Mouse (Mus musculus): ENCODE measurements at regions not wholly inside any gene's neighbourhood (a gene's known extent, or its start where the extent isn't known, plus 50 kb on each side); places are given as distances from the start of the nearest gene placed in this dataset.
A peak's percentile ranks its signal among the peaks of the same experiment; 100 is the strongest.

GRCm38 (mm10) chr10:92625781-92626180 is 96.4 kb downstream of the Nedd1 start:
- Histone ChIP-seq H3K27ac (replicated peaks) (no peak overlapping the region), H3K36me3 (no peaks in the 10 kb centered on the region), H3K4me3 (no peak overlapping the region), H3K4me1 (peaks cover 4% of the 10 kb centered on the region; the same call in 1 of the 2 replicates), H3K9me3 (replicated peaks) (no peaks in the 10 kb centered on the region), H3K27me3 (ENCODE audit: low read depth, poor library complexity, severe bottlenecking) (no peaks in the 10 kb centered on the region)
- WGBS: 85% methylated on average over 7 of the region's 7 CpGs
- DNase-seq (ENCODE audit: low spot score): no peak

- 88% methylated on average over 4 of the region's 5 CpGs for WGBS
- no peak overlapping the region for H3K4me3 ChIP-seq
- H3K36me3 ChIP-seq: no peaks in the 10 kb centered on the region
- no peak overlapping the region for H3K27ac ChIP-seq (replicated peaks)
- no peaks in the 10 kb centered on the region for H3K9me3 ChIP-seq (replicated peaks)
- no peaks in the 10 kb centered on the region for H3K27me3 ChIP-seq (ENCODE audit: low read depth, poor library complexity, severe bottlenecking)
- no peak for DNase-seq (ENCODE audit: low spot score)
- peaks cover 6% of the 10 kb centered on the region for H3K4me1 ChIP-seq
These were observed 106.4 kb downstream of the Nedd1 start for GRCm38 (mm10) chr10:92615684-92616379.

GRCm38 (mm10) chr10:92614341-92614740 is 107.9 kb downstream of the Nedd1 start:
- no peak overlapping the region for H3K27ac ChIP-seq (replicated peaks)
- H3K4me3 ChIP-seq: no peak overlapping the region
- no peak for DNase-seq (ENCODE audit: low spot score)
- WGBS: 68% methylated on average over 6 of the region's 6 CpGs
- peaks cover 6% of the 10 kb centered on the region for H3K4me1 ChIP-seq
- no peaks in the 10 kb centered on the region for H3K36me3 ChIP-seq
- H3K9me3 ChIP-seq (replicated peaks): no peaks in the 10 kb centered on the region
- no peaks in the 10 kb centered on the region for H3K27me3 ChIP-seq (ENCODE audit: low read depth, poor library complexity, severe bottlenecking)

- no peak for DNase-seq (ENCODE audit: low spot score)
- Histone ChIP-seq H3K27me3 (ENCODE audit: low read depth, poor library complexity, severe bottlenecking) (0 out of 2 replicates have a peak, but pooled peaks cover 6% of the 10 kb centered on the region), H3K4me3 (no peak overlapping the region), H3K27ac (replicated peaks) (no peak overlapping the region), H3K9me3 (replicated peaks) (no peaks in the 10 kb centered on the region), H3K4me1 (peaks cover 20% of the 10 kb centered on the region), H3K36me3 (no peaks in the 10 kb centered on the region)
- WGBS: 82% methylated on average over 3 of the region's 3 CpGs
These were observed 111.2 kb downstream of the Nedd1 start for GRCm38 (mm10) chr10:92611060-92611459.

GRCm38 (mm10) chr10:92606761-92607160 is 115.5 kb downstream of the Nedd1 start:
- Histone ChIP-seq H3K9me3 (replicated peaks) (no peaks in the 10 kb centered on the region), H3K36me3 (no peaks in the 10 kb centered on the region), H3K27ac (replicated peaks) (peak overlapping the region; percentile 14; the same call in 1 of the 2 replicates), H3K4me1 (peaks cover 20% of the 10 kb centered on the region), H3K27me3 (ENCODE audit: low read depth, poor library complexity, severe bottlenecking) (0 out of 2 replicates have a peak, but pooled peaks cover 8% of the 10 kb centered on the region), H3K4me3 (no peak overlapping the region)
- WGBS: 29% methylated on average over 4 of the region's 4 CpGs
- DNase-seq (ENCODE audit: low spot score): no peak

- 19% methylated on average over 3 of the region's 3 CpGs for WGBS
- Histone ChIP-seq H3K27me3 (ENCODE audit: low read depth, poor library complexity, severe bottlenecking) (0 out of 2 replicates have a peak, but pooled peaks cover 8% of the 10 kb centered on the region), H3K4me3 (no peak overlapping the region), H3K36me3 (no peaks in the 10 kb centered on the region), H3K27ac (replicated peaks) (0 out of 2 replicates have a peak overlapping the region, but pooled peaks have one; percentile 35), H3K9me3 (replicated peaks) (no peaks in the 10 kb centered on the region), H3K4me1 (peaks cover 20% of the 10 kb centered on the region)
- DNase-seq (ENCODE audit: low spot score): no peak
These were observed 116.6 kb downstream of the Nedd1 start for GRCm38 (mm10) chr10:92605646-92606045.

GRCm38 (mm10) chr10:92600116-92600515 is 122.1 kb downstream of the Nedd1 start:
- Histone ChIP-seq H3K4me3 (no peak overlapping the region), H3K4me1 (peaks cover 17% of the 10 kb centered on the region), H3K9me3 (replicated peaks) (no peaks in the 10 kb centered on the region), H3K36me3 (no peaks in the 10 kb centered on the region), H3K27ac (replicated peaks) (no peak overlapping the region; the same call in 1 of the 2 replicates), H3K27me3 (ENCODE audit: low read depth, poor library complexity, severe bottlenecking) (peaks cover 24% of the 10 kb centered on the region)
- no peak for DNase-seq (ENCODE audit: low spot score)
- 77% methylated on average over 4 of the region's 4 CpGs for WGBS

- 6% methylated on average over 6 of the region's 6 CpGs for WGBS
- no peaks in the 10 kb centered on the region for H3K36me3 ChIP-seq
- H3K27ac ChIP-seq (replicated peaks): peak overlapping the region; percentile 61; the same call in 1 of the 2 replicates
- H3K4me3 ChIP-seq: no peak overlapping the region
- H3K4me1 ChIP-seq: peaks cover 20% of the 10 kb centered on the region
- peaks cover 21% of the 10 kb centered on the region for H3K27me3 ChIP-seq (ENCODE audit: low read depth, poor library complexity, severe bottlenecking)
- DNase-seq (ENCODE audit: low spot score): peak; percentile 34
- no peaks in the 10 kb centered on the region for H3K9me3 ChIP-seq (replicated peaks)
These were observed 126.5 kb downstream of the Nedd1 start for GRCm38 (mm10) chr10:92595496-92596355.

GRCm38 (mm10) chr10:92593947-92594460 is 128.2 kb downstream of the Nedd1 start:
- no peaks in the 10 kb centered on the region for H3K9me3 ChIP-seq (replicated peaks)
- no peak overlapping the region for H3K27ac ChIP-seq (replicated peaks)
- no peak for DNase-seq (ENCODE audit: low spot score)
- H3K4me1 ChIP-seq: peaks cover 20% of the 10 kb centered on the region
- no peaks in the 10 kb centered on the region for H3K36me3 ChIP-seq
- H3K4me3 ChIP-seq: no peak overlapping the region
- peaks cover 11% of the 10 kb centered on the region for H3K27me3 ChIP-seq (ENCODE audit: low read depth, poor library complexity, severe bottlenecking)
- WGBS: 68% methylated on average over 7 of the region's 7 CpGs

- H3K27me3 ChIP-seq (ENCODE audit: low read depth, poor library complexity, severe bottlenecking): no peaks in the 10 kb centered on the region
- H3K9me3 ChIP-seq (replicated peaks): no peaks in the 10 kb centered on the region
- H3K27ac ChIP-seq (replicated peaks): no peak overlapping the region
- H3K4me1 ChIP-seq: no peaks in the 10 kb centered on the region
- H3K4me3 ChIP-seq: no peak overlapping the region
- no peak for DNase-seq (ENCODE audit: low spot score)
- H3K36me3 ChIP-seq: no peaks in the 10 kb centered on the region
- WGBS: 85% methylated on average over 2 of the region's 2 CpGs
These were observed 143.3 kb downstream of the Nedd1 start for GRCm38 (mm10) chr10:92578872-92579271.

GRCm38 (mm10) chr10:92570496-92570895 is 151.7 kb downstream of the Nedd1 start:
- no peaks in the 10 kb centered on the region for H3K36me3 ChIP-seq
- no peak overlapping the region for H3K27ac ChIP-seq (replicated peaks)
- H3K4me3 ChIP-seq: no peak overlapping the region
- no peak for DNase-seq (ENCODE audit: low spot score)
- H3K9me3 ChIP-seq (replicated peaks): no peaks in the 10 kb centered on the region
- H3K4me1 ChIP-seq: no peaks in the 10 kb centered on the region
- no peaks in the 10 kb centered on the region for H3K27me3 ChIP-seq (ENCODE audit: low read depth, poor library complexity, severe bottlenecking)

GRCm38 (mm10) chr10:92557463-92557862 is 164.8 kb downstream of the Nedd1 start:
- Histone ChIP-seq H3K27ac (replicated peaks) (peak overlapping the region; percentile 86), H3K4me1 (peaks cover 44% of the 10 kb centered on the region), H3K9me3 (replicated peaks) (no peaks in the 10 kb centered on the region), H3K27me3 (ENCODE audit: low read depth, poor library complexity, severe bottlenecking) (peaks cover 11% of the 10 kb centered on the region; the same call in 1 of the 2 replicates), H3K36me3 (no peaks in the 10 kb centered on the region), H3K4me3 (peak overlapping the region; percentile 7; the same call in 1 of the 2 replicates)
- peak; percentile 28 for DNase-seq (ENCODE audit: low spot score)
- 25% methylated on average over 4 of the region's 4 CpGs for WGBS

Data from midbrain, embryonic 10.5 days (tissue).